Mouse (Mus musculus) limb, embryonic 11.5 days (tissue): ENCODE measurements around the gene Cts6. TPM values are rescaled to one million over a fixed set of nuclear protein-coding genes. Genes with fewer than 3 reads are reported as not detected.
"Not testable (repeated sequence)": the region's sequence is repeated elsewhere in the genome, so short reads cannot be mapped to it uniquely, and the experiment has no call there.

Experiments
- ATAC-seq: fragments of 200-750 bp; cut with Nextera tagmentation; 2 replicates; pipeline ENCODE4 v1.8.0; 2017; ENCODE audit warnings: low read depth; ENCODE audit not compliant: insufficient number of reproducible peaks, low FRiP score, low TSS enrichment
- DNase-seq: peaks from one replicate; pipeline ENCODE4 v3.0.0-alpha.2; 2015; ENCODE audit warnings: low spot score
- H3K27ac ChIP-seq: fragments of 300-500 bp; sonication (generic); replicated peaks from 2 replicates; pipeline ENCODE4 v1.5.1; 2014; ENCODE audit warnings: low read depth, mild to moderate bottlenecking, low read length
- H3K27me3 ChIP-seq: fragments of 300-500 bp; sonication (generic); 2 replicates; pipeline ENCODE4 v1.6.1; 2014; ENCODE audit warnings: mild to moderate bottlenecking, low read length, mixed read lengths; ENCODE audit not compliant: control insufficient read depth, insufficient read depth
- H3K36me3 ChIP-seq: fragments of 300-500 bp; sonication (generic); 2 replicates; pipeline ENCODE4 v1.6.1; 2014; ENCODE audit warnings: mild to moderate bottlenecking, low read length, moderate library complexity, mixed read lengths; ENCODE audit not compliant: control insufficient read depth, insufficient read depth
- H3K4me1 ChIP-seq: fragments of 300-500 bp; sonication (generic); 2 replicates; pipeline ENCODE4 v1.6.1; 2014; ENCODE audit warnings: low read length, mixed read lengths; ENCODE audit not compliant: control insufficient read depth, insufficient read depth
- H3K4me2 ChIP-seq: fragments of 300-500 bp; sonication (generic); 2 replicates; pipeline ENCODE4 v1.6.1; 2014; ENCODE audit warnings: low read depth, mild to moderate bottlenecking, moderate library complexity; ENCODE audit not compliant: severe bottlenecking
- H3K4me3 ChIP-seq: fragments of 300-500 bp; sonication (generic); 2 replicates; pipeline ENCODE4 v1.5.1; 2014; ENCODE audit warnings: low read depth, low read length
- H3K9ac ChIP-seq: fragments of 300-500 bp; sonication (generic); 2 replicates; pipeline ENCODE4 v1.6.1; 2014; ENCODE audit warnings: mild to moderate bottlenecking, low read length
- H3K9me3 ChIP-seq: fragments of 300-500 bp; sonication (generic); 2 replicates; pipeline ENCODE4 v1.6.1; 2016; ENCODE audit warnings: low read length; ENCODE audit not compliant: control insufficient read depth
- WGBS: fragments of 180-500 bp; shearing (Covaris S2); extraction: QIAGEN DNeasy Blood & Tissue Kit; methylation state at CpG from one replicate; pipeline ENCODE4 v1.1.7; 2014; 5-methylcytosine and 5-hydroxymethylcytosine counted together
- polyA plus RNA-seq: library from polyadenylated mRNA; unstranded; fragments of >200 nt; fragmentation: Nextera tagmentation; extraction: Ambion mirVana; gene quantifications from 2 replicates; pipeline ENCODE4 v1.2.1, GENCODE M21; 2014

The Cts6 gene
- not detected in 2 replicates for polyA plus RNA-seq

- DNase-seq (no peak), ATAC-seq (no peak)
- no peak within 1 kb of the TSS for H3K4me2 ChIP-seq
- H3K9me3 ChIP-seq: peaks cover 2% of the 10 kb centered on the region; the same call in 1 of the 2 replicates
- no peak within 1 kb of the TSS for H3K4me3 ChIP-seq
- 94% methylated on average over 3 of the region's 3 CpGs for WGBS
- no peaks in the 10 kb centered on the region for H3K27me3 ChIP-seq
- no peaks in the 10 kb centered on the region for H3K4me1 ChIP-seq
- H3K27ac ChIP-seq: no peak within 1 kb of the TSS
- no peak within 1 kb of the TSS for H3K9ac ChIP-seq
- no peaks in the 10 kb centered on the region for H3K36me3 ChIP-seq
Measured at GRCm38 (mm10) chr13:61203310-61203709, at the start of gene Cts6. TSS of gene Cts6 (minus strand) at chr13:61203410.

- Histone ChIP-seq H3K27ac (no peak overlapping the region), H3K9ac (no peak overlapping the region), H3K27me3 (no peaks in the 10 kb centered on the region), H3K4me2 (no peak overlapping the region), H3K4me3 (no peak overlapping the region), H3K4me1 (no peaks in the 10 kb centered on the region), H3K36me3 (no peaks in the 10 kb centered on the region), H3K9me3 (no peaks in the 10 kb centered on the region; the same call in 1 of the 2 replicates)
- no peak for ATAC-seq
- 60% methylated on average over 13 of the region's 13 CpGs for WGBS
- peak; percentile 66 for DNase-seq
Measured at GRCm38 (mm10) chr13:61241076-61241947, 38.1 kb upstream of the Cts6 start.

- H3K27me3 ChIP-seq, H3K4me3 ChIP-seq, DNase-seq, H3K27ac ChIP-seq, H3K4me2 ChIP-seq, H3K9ac ChIP-seq, H3K4me1 ChIP-seq, H3K9me3 ChIP-seq, H3K36me3 ChIP-seq, ATAC-seq: not testable (repeated sequence)
- 79% methylated on average over 5 of the region's 5 CpGs for WGBS
Measured at GRCm38 (mm10) chr13:61185151-61185933, 17.9 kb downstream of the Cts6 start.

GRCm38 (mm10) chr13:61164622-61165021, 38.6 kb downstream of the Cts6 start:
- H3K4me3 ChIP-seq: no peak overlapping the region
- H3K9ac ChIP-seq: no peak overlapping the region
- 0 out of 2 replicates have a peak, but pooled peaks cover 3% of the 10 kb centered on the region for H3K9me3 ChIP-seq
- H3K27me3 ChIP-seq: no peaks in the 10 kb centered on the region
- H3K4me1 ChIP-seq: no peaks in the 10 kb centered on the region
- WGBS: 84% methylated on average over 4 of the region's 4 CpGs
- H3K36me3 ChIP-seq: no peaks in the 10 kb centered on the region
- no peak for DNase-seq
- no peak overlapping the region for H3K4me2 ChIP-seq
- H3K27ac ChIP-seq: no peak overlapping the region
- ATAC-seq: no peak

- Histone ChIP-seq H3K36me3 (no peaks in the 10 kb centered on the region), H3K4me2 (no peak within 1 kb of the TSS), H3K27me3 (no peaks in the 10 kb centered on the region), H3K27ac (no peak within 1 kb of the TSS), H3K4me3 (no peak within 1 kb of the TSS), H3K9ac (no peak within 1 kb of the TSS), H3K9me3 (0 out of 2 replicates have a peak, but pooled peaks cover 3% of the 10 kb centered on the region), H3K4me1 (no peaks in the 10 kb centered on the region)
- WGBS: 78% methylated on average over 1 of the region's 1 CpGs
- DNase-seq: no peak
- no peak; the same call in 1 of the 2 replicates for ATAC-seq
Measured at GRCm38 (mm10) chr13:61164156-61164555, 39.1 kb downstream of the Cts6 start, which contains the start of gene Ctsr. TSS of gene Ctsr (minus strand) at chr13:61164256.

Other genes with a start within 250 kb of the Cts6 start
- not detected in 2 replicates for gene Ctsj, start 197.5 kb downstream of the Cts6 start, polyA plus RNA-seq
- gene Ctsq, start 162.8 kb downstream of the Cts6 start, polyA plus RNA-seq: not detected in 2 replicates
- gene Ctsr, start 39.2 kb downstream of the Cts6 start, polyA plus RNA-seq: not detected in 2 replicates
- gene Cts8, start 51.9 kb upstream of the Cts6 start, polyA plus RNA-seq: not detected in 2 replicates
- gene Gm49398, start 85.4 kb upstream of the Cts6 start, polyA plus RNA-seq: not detected in 2 replicates
- not detected in 2 replicates for gene Cts7, start 154.8 kb upstream of the Cts6 start, polyA plus RNA-seq